Mouse (Mus musculus) liver, embryonic 15.5 days (tissue): ENCODE measurements around the gene Gfra1. TPM values are rescaled to one million over a fixed set of nuclear protein-coding genes. Genes with fewer than 3 reads are reported as not detected.

ENCODE experiments used
- ATAC-seq: fragments of 200-750 bp; cut with Nextera tagmentation; 2 replicates; pipeline ENCODE4 v1.8.0; 2017; ENCODE audit warnings: moderate number of reproducible peaks, mild to moderate bottlenecking, moderate library complexity; ENCODE audit not compliant: insufficient read depth
- H3K27ac ChIP-seq: fragments of 300-500 bp; sonication (generic); replicated peaks from 2 replicates; pipeline ENCODE4 v1.5.1; 2015; ENCODE audit warnings: mild to moderate bottlenecking, inconsistent platforms
- H3K27me3 ChIP-seq: fragments of 300-500 bp; sonication (generic); 2 replicates; pipeline ENCODE4 v1.6.1; 2015; ENCODE audit warnings: mild to moderate bottlenecking, inconsistent platforms
- H3K36me3 ChIP-seq: fragments of 300-500 bp; sonication (generic); replicated peaks from 2 replicates; pipeline ENCODE4 v1.6.1; 2015; ENCODE audit warnings: moderate library complexity, mild to moderate bottlenecking, inconsistent platforms
- H3K4me1 ChIP-seq: fragments of 300-500 bp; sonication (generic); replicated peaks from 2 replicates; pipeline ENCODE4 v1.6.1; 2015; ENCODE audit warnings: inconsistent platforms
- H3K4me2 ChIP-seq: fragments of 300-500 bp; sonication (generic); 2 replicates; pipeline ENCODE4 v1.6.1; 2015; ENCODE audit warnings: moderate library complexity, mild to moderate bottlenecking, inconsistent platforms
- H3K4me3 ChIP-seq: fragments of 300-500 bp; sonication (generic); replicated peaks from 2 replicates; pipeline ENCODE4 v1.5.1; 2015; ENCODE audit warnings: mild to moderate bottlenecking, inconsistent platforms
- H3K9ac ChIP-seq: fragments of 300-500 bp; sonication (generic); 2 replicates; pipeline ENCODE4 v1.6.1; 2015; ENCODE audit warnings: moderate library complexity, mild to moderate bottlenecking, inconsistent platforms
- H3K9me3 ChIP-seq: fragments of 300-500 bp; sonication (generic); replicated peaks from 2 replicates; pipeline ENCODE4 v1.6.1; 2016; ENCODE audit warnings: inconsistent platforms
- WGBS: fragments of 180-500 bp; shearing (Covaris S2); methylation state at CpG from one replicate; pipeline ENCODE4 v1.1.7; 2015; ENCODE audit warnings: mixed read lengths; ENCODE audit not compliant: insufficient replicate concordance; 5-methylcytosine and 5-hydroxymethylcytosine counted together
- polyA plus RNA-seq: library from polyadenylated mRNA; unstranded; fragments of >200 nt; fragmentation: Nextera tagmentation; extraction: Ambion mirVana; gene quantifications from 2 replicates; pipeline ENCODE4 v1.2.1, GENCODE M21; 2015

Gfra1 gene
- polyA plus RNA-seq, 1 experiment from 2014 or later: 6.2 TPM

DNA sequence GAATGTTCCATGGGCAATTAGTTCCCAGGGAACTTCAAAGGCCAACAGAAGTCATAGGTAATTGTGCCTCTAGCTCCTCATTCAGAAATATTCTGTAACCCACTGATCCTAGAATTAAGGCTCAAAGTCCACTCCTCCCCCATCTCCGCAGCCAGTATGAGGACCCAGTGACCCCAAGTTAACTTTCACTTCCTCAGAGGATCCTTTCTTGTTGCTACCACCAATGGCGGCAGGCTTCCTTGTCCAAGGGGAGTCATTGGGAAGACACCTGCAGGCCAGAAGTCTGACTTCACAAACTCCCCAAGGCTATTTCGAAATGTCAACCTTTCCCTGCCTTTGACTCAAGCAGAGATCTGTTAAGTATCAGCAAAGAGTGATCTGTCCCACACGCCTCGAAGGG lies 253.1 kb downstream of the Gfra1 start:
- H3K4me2 ChIP-seq: no peak overlapping the region
- H3K27ac ChIP-seq: no peak overlapping the region
- H3K4me3 ChIP-seq: no peak overlapping the region
- no peak overlapping the region for H3K9ac ChIP-seq
- no peaks in the 10 kb centered on the region for H3K36me3 ChIP-seq
- no peaks in the 10 kb centered on the region for H3K9me3 ChIP-seq
- H3K4me1 ChIP-seq: no peaks in the 10 kb centered on the region
- ATAC-seq: no peak
- H3K27me3 ChIP-seq: no peaks in the 10 kb centered on the region
- 69% methylated on average over 5 of the region's 5 CpGs for WGBS

DNA sequence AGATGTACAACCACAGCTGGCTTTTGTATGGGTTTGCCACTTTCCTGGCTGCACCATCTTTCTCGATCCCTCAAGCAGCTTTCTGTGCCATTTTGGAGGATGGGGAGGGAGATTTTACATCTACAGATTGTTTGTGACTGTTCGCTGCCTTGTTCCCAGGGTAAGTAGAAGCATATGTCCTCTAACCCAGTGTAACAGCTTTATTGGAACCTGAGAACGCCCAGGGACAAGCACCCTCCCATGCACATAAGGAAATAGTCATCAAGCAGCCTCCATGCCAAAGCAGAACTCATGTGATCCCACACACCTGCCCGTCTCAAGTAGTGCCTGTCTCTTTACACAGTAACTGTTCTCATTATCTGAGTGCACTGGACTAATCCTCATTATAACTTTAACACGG lies 256.0 kb downstream of the Gfra1 start:
- no peak overlapping the region for H3K4me3 ChIP-seq
- ATAC-seq: no peak
- 59% methylated on average over 5 of the region's 5 CpGs for WGBS

DNA sequence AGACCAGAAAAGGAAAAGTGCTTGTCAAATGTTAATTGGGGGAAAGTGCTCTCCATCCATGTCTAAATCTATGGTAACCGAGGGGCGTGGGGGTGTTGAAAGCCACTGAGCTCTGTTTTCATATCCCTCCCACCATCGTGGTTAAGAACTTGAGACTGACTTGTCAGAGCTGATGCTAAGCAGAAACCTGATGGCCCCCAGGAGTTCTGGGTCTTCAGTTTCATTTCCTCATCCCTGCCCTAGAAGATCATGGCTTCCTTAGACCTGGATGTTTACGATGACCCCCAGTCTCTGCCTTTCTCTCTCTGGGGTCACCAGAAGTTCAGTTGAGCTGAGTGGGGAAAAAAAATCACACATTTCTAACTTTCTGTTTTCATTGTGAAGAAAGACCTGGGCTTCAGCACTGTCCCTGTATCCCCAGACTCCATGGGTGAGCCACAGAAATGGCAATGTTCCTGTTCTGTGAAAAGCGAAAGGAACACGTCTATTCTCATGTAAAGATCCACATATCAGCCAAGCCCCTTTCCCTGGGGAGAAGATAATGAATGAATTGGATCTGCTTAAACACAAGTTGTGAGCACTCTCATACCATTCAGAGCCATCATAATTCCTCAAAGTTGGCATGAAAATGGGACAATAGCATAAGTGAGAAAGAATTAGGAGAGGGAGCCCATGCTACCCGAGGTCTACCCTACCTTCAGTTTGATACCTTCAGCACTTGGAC lies 261.8 kb downstream of the Gfra1 start:
- Histone ChIP-seq H3K27ac (no peak overlapping the region), H3K4me2 (no peak overlapping the region), H3K9me3 (no peaks in the 10 kb centered on the region), H3K27me3 (no peaks in the 10 kb centered on the region), H3K4me1 (no peaks in the 10 kb centered on the region), H3K9ac (no peak overlapping the region), H3K36me3 (no peaks in the 10 kb centered on the region), H3K4me3 (no peak overlapping the region)
- 44% methylated on average over 7 of the region's 7 CpGs for WGBS
- ATAC-seq: no peak

More for the DNA sequence above, 256.0 kb downstream of the Gfra1 start:
- no peaks in the 10 kb centered on the region for H3K4me1 ChIP-seq
- no peaks in the 10 kb centered on the region for H3K27me3 ChIP-seq
- no peak overlapping the region for H3K27ac ChIP-seq
- H3K9ac ChIP-seq: no peak overlapping the region
- H3K4me2 ChIP-seq: no peak overlapping the region
- no peaks in the 10 kb centered on the region for H3K9me3 ChIP-seq
- no peaks in the 10 kb centered on the region for H3K36me3 ChIP-seq

DNA sequence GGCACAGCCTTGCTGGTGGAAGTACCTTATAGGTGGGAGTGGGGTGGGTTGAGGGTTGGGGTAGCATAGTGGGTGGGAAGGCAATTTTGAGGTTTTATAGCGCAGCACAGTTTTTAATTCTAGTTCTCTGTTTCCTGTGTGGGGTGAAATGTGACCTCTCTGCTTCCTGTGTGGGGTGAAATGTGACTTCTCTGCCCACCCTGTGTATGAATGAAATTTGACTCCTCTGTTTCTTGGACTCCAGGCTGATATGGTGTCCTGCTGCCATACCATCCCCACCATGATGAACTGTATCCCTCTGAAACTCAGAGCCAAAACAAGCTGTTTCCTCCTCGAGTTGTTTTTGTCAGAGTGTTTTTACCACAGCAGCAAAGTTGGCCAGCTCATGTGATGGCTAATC lies 264.8 kb downstream of the Gfra1 start:
- H3K9ac ChIP-seq: no peak overlapping the region
- WGBS: 38% methylated on average over 2 of the region's 2 CpGs
- no peaks in the 10 kb centered on the region for H3K27me3 ChIP-seq
- H3K9me3 ChIP-seq: no peaks in the 10 kb centered on the region
- no peak overlapping the region for H3K4me3 ChIP-seq
- no peak overlapping the region for H3K4me2 ChIP-seq
- H3K4me1 ChIP-seq: no peaks in the 10 kb centered on the region
- no peak overlapping the region for H3K27ac ChIP-seq
- H3K36me3 ChIP-seq: no peaks in the 10 kb centered on the region
- ATAC-seq: no peak

DNA sequence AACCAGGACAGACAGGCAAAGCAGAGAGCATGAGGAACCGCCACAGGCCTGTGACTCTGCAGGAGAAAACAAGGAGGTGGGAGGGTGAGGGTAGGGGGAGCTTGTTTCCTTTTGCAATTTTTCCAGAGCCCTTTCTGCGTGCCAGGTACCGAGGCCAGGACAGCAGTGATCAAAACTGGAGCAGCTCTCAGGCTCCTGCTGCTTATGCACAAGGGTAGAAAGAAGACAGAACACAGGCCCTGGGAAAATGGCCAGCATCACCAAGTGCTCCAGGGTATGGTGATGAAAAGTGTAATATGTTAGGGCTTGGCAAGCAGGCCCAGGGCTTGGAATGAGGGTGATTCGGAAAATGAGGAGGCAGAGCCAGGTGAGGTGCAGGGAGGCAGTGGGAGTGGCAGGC lies 269.2 kb downstream of the Gfra1 start:
- no peak overlapping the region for H3K27ac ChIP-seq

More for the DNA sequence above, 269.2 kb downstream of the Gfra1 start:
- WGBS: 54% methylated on average over 4 of the region's 4 CpGs
- ATAC-seq: no peak
- Histone ChIP-seq H3K4me2 (no peak overlapping the region), H3K4me1 (no peaks in the 10 kb centered on the region), H3K4me3 (no peak overlapping the region), H3K9ac (no peak overlapping the region), H3K9me3 (no peaks in the 10 kb centered on the region), H3K36me3 (no peaks in the 10 kb centered on the region), H3K27me3 (no peaks in the 10 kb centered on the region)

Other genes with a start within 250 kb of the Gfra1 start
- gene Ccdc172, start 56.1 kb upstream of the Gfra1 start, polyA plus RNA-seq: not detected in 2 replicates
- gene Pnlip, start 196.6 kb upstream of the Gfra1 start, polyA plus RNA-seq: not detected in 2 replicates